Mouse (Mus musculus): ENCODE results near the gene C130050O18Rik.

DNA sequence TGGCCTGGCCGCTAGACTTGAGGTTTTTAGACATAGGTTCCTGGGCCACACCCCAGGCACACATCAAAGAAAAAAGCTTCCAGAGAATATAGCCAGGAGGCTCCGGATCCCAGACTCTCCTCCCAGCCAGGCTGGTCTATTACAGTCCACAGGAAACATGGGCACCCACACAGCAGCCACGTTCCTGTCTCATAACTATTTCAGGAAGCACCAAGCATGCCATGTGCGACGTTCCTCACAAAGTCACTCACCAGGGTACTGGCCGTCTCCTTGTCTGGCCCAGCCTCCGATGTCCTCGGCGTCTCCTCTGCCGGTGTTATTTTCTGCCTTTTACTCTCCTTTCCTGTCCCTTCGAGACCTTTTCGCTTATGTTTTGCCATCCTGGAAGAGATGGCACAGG lies 50.1 kb downstream of the C130050O18Rik start:
- TF ChIP-seq CTCF (IDR thresholded peaks at IDR 0.05; ENCODE audit: low read depth, low read length) (no peak), GATA1 (IDR thresholded peaks at IDR 0.05; ENCODE audit: borderline replicate concordance, low read length) (no peak), TAL1 (conservative IDR thresholded peaks at IDR 0.05; ENCODE audit: low read depth, low read length) (no peak), POLR2AphosphoS5 (IDR thresholded peaks at IDR 0.05; ENCODE audit: insufficient replicate concordance, low read depth, low read length) (no peak), GATA2 (IDR thresholded peaks at IDR 0.05; ENCODE audit: borderline replicate concordance, low read depth, low read length) (no peak)

Measured in G1E (cell line).